Mouse (Mus musculus): ENCODE results near the gene Sept11. TPM values are rescaled to one million over a fixed set of nuclear protein-coding genes. Genes with fewer than 3 reads are reported as not detected.

Gene Sept11
- polyA plus RNA-seq, 1 experiment from 2014 or later, result 180 TPM

DNA sequence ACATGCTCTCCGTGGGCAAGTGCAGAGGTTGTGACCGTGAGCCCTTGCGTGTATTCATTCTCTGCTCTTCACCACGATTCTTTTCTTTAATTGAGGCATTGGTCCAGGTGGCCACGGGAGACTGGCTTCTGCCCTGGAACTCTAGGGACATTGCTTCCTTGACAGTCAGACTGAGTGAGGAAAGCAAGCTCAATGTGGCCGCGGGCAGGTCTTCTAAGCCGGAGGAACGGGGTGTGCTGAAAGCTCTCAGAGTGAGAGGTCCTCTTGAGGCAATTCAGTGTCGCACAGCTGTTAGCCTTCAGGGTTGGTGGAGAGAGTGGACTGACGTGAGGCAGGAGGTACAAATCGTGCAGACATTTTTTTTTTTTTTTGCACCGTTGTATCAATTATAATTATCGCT, 5.6 kb downstream of the Sept11 start:
- ATAC-seq (ENCODE audit: insufficient number of reproducible peaks, low FRiP score, low TSS enrichment, low read depth), result no peak
- H3K36me3 ChIP-seq, result no peaks in the 10 kb centered on the region

DNA sequence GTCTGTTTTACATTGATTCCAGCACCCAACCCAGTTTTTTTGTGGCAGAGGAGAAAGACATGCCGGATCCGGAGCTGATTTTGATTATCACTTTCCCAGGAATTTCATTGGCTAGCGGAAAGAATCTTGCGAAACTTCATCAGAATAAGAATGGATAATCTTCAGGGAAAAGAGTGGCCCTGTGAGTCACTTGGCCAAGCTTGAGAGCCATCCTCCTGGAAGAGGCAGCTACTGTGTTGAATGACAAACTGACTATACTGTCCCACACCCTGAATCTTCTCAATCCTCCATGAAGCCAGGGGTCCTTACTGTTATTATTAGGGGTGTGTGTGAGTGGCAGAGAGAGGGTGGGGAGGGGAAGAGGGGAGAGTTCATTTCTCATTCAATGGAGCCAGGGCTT, 7.7 kb downstream of the Sept11 start:
- no peaks in the 10 kb centered on the region for H3K9me3 ChIP-seq
- H3K27ac ChIP-seq, result no peak overlapping the region
- no peak overlapping the region for H3K4me2 ChIP-seq
- no peaks in the 10 kb centered on the region for H3K36me3 ChIP-seq
- 69% methylated on average over 4 of the region's 4 CpGs for WGBS
- H3K4me1 ChIP-seq, result peaks cover 38% of the 10 kb centered on the region
- no peak overlapping the region for H3K9ac ChIP-seq
- no peak for ATAC-seq (ENCODE audit: insufficient number of reproducible peaks, low FRiP score, low TSS enrichment, low read depth)
- no peaks in the 10 kb centered on the region for H3K27me3 ChIP-seq
- H3K4me3 ChIP-seq, result no peak overlapping the region

More for the DNA sequence above, 5.6 kb downstream of the Sept11 start:
- no peaks in the 10 kb centered on the region for H3K9me3 ChIP-seq
- H3K27ac ChIP-seq, result no peak overlapping the region
- H3K4me3 ChIP-seq, result no peak overlapping the region
- H3K27me3 ChIP-seq, result no peaks in the 10 kb centered on the region
- H3K9ac ChIP-seq, result no peak overlapping the region
- no peak overlapping the region for H3K4me2 ChIP-seq
- peaks cover 55% of the 10 kb centered on the region for H3K4me1 ChIP-seq
- WGBS, result 72% methylated on average over 14 of the region's 14 CpGs

DNA sequence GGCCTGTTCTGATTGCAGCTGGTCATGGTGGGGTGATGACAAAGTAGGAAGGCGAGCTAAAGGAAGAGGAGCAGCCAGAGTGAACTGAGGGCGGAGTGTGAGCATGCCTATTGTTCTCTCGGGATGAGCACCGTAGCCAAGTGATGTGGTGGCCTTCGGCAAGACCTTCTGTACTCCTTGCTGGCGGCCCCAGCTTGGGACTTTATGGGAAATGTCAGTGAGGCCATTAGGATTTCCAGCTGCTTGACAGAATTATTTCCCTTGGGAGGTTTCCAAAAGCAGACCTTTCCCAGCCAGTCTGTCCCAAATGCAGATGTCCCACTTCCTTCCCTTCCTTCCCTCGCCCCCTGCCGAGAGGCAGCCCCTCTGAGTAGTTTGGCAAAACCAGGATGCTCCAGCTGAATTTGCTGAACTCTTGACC, 8.1 kb downstream of the Sept11 start:
- Histone ChIP-seq H3K9ac (no peak overlapping the region), H3K36me3 (no peaks in the 10 kb centered on the region), H3K4me1 (peaks cover 34% of the 10 kb centered on the region), H3K27me3 (no peaks in the 10 kb centered on the region), H3K4me2 (no peak overlapping the region), H3K27ac (no peak overlapping the region), H3K9me3 (no peaks in the 10 kb centered on the region), H3K4me3 (no peak overlapping the region)
- ATAC-seq (ENCODE audit: insufficient number of reproducible peaks, low FRiP score, low TSS enrichment, low read depth), result no peak
- 40% methylated on average over 8 of the region's 8 CpGs for WGBS

- no peaks in the 10 kb centered on the region for H3K9me3 ChIP-seq
- no peak overlapping the region for H3K27ac ChIP-seq
- H3K4me1 ChIP-seq, result peaks cover 16% of the 10 kb centered on the region
- ATAC-seq (ENCODE audit: insufficient number of reproducible peaks, low FRiP score, low TSS enrichment, low read depth), result no peak
- H3K4me3 ChIP-seq, result no peak overlapping the region
- no peaks in the 10 kb centered on the region for H3K36me3 ChIP-seq
- no peaks in the 10 kb centered on the region for H3K27me3 ChIP-seq
- H3K4me2 ChIP-seq, result no peak overlapping the region
- H3K9ac ChIP-seq, result no peak overlapping the region
- WGBS, result 64% methylated on average over 8 of the region's 8 CpGs
Observed at GRCm38 (mm10) chr5:93103603-93104002, 10.4 kb downstream of the Sept11 start.

- H3K36me3 ChIP-seq, result no peaks in the 10 kb centered on the region
- H3K27ac ChIP-seq, result no peak overlapping the region
- no peaks in the 10 kb centered on the region for H3K27me3 ChIP-seq
- ATAC-seq (ENCODE audit: insufficient number of reproducible peaks, low FRiP score, low TSS enrichment, low read depth), result no peak
- no peak overlapping the region for H3K4me2 ChIP-seq
- no peak overlapping the region for H3K4me3 ChIP-seq
- peaks cover 17% of the 10 kb centered on the region for H3K4me1 ChIP-seq
- WGBS, result 72% methylated on average over 5 of the region's 5 CpGs
- H3K9me3 ChIP-seq, result no peaks in the 10 kb centered on the region
- H3K9ac ChIP-seq, result no peak overlapping the region
Observed at GRCm38 (mm10) chr5:93104987-93105823, 12.0 kb downstream of the Sept11 start.

- Histone ChIP-seq H3K4me2 (no peak overlapping the region), H3K36me3 (0 out of 2 replicates have a peak, but pooled peaks cover 4% of the 10 kb centered on the region), H3K4me1 (peaks cover 10% of the 10 kb centered on the region), H3K27ac (no peak overlapping the region), H3K9me3 (no peaks in the 10 kb centered on the region), H3K27me3 (no peaks in the 10 kb centered on the region), H3K4me3 (no peak overlapping the region), H3K9ac (no peak overlapping the region)
- 88% methylated on average over 4 of the region's 4 CpGs for WGBS
- ATAC-seq (ENCODE audit: insufficient number of reproducible peaks, low FRiP score, low TSS enrichment, low read depth), result no peak
Observed at GRCm38 (mm10) chr5:93106048-93106447, 12.8 kb downstream of the Sept11 start.

- H3K4me1 ChIP-seq, result peaks cover 13% of the 10 kb centered on the region
- H3K27ac ChIP-seq, result no peak overlapping the region
- H3K36me3 ChIP-seq, result 0 out of 2 replicates have a peak, but pooled peaks cover 15% of the 10 kb centered on the region
- no peak overlapping the region for H3K9ac ChIP-seq
- H3K27me3 ChIP-seq, result no peaks in the 10 kb centered on the region
- H3K4me3 ChIP-seq, result no peak overlapping the region
- H3K9me3 ChIP-seq, result no peaks in the 10 kb centered on the region
- no peak for ATAC-seq (ENCODE audit: insufficient number of reproducible peaks, low FRiP score, low TSS enrichment, low read depth)
- WGBS, result 87% methylated on average over 4 of the region's 4 CpGs
- no peak overlapping the region for H3K4me2 ChIP-seq
Observed at GRCm38 (mm10) chr5:93108703-93109102, 15.5 kb downstream of the Sept11 start.

GRCm38 (mm10) chr5:93109555-93109954, 16.3 kb downstream of the Sept11 start:
- 0 out of 2 replicates have a peak, but pooled peaks cover 15% of the 10 kb centered on the region for H3K36me3 ChIP-seq
- no peak for ATAC-seq (ENCODE audit: insufficient number of reproducible peaks, low FRiP score, low TSS enrichment, low read depth)

DNA sequence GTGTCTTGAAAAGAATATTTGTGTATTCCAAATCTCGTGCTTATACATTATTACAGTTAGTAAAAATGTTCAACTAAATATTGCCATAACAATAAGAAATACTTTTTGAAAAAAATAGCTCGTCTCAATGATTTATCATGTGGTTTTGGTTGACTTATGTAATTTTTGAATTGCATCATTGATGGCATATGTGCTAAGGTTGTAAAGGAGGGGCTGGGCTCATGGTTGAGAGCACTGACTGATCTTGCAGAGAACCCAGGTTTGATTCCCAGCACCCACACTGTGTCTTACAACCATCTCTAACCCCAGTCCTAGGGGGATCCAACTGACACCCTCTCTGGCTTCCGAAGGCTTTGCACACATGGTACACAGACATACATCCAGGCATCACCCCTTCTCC, 19.1 kb downstream of the Sept11 start:
- peaks cover 41% of the 10 kb centered on the region for H3K4me1 ChIP-seq
- H3K9ac ChIP-seq, result no peak overlapping the region
- H3K36me3 ChIP-seq, result 0 out of 2 replicates have a peak, but pooled peaks cover 15% of the 10 kb centered on the region
- no peak overlapping the region for H3K4me3 ChIP-seq
- WGBS, result 84% methylated on average over 3 of the region's 3 CpGs
- no peak overlapping the region for H3K4me2 ChIP-seq
- H3K27me3 ChIP-seq, result no peaks in the 10 kb centered on the region
- no peaks in the 10 kb centered on the region for H3K9me3 ChIP-seq
- peak overlapping the region; percentile 4; the same call in 1 of the 2 replicates for H3K27ac ChIP-seq
- ATAC-seq (ENCODE audit: insufficient number of reproducible peaks, low FRiP score, low TSS enrichment, low read depth), result no peak

More at GRCm38 (mm10) chr5:93109555-93109954, 16.3 kb downstream of the Sept11 start:
- H3K9ac ChIP-seq, result no peak overlapping the region
- H3K4me3 ChIP-seq, result no peak overlapping the region
- no peak overlapping the region for H3K4me2 ChIP-seq
- no peaks in the 10 kb centered on the region for H3K9me3 ChIP-seq
- 68% methylated on average over 2 of the region's 2 CpGs for WGBS
- H3K27me3 ChIP-seq, result no peaks in the 10 kb centered on the region
- H3K4me1 ChIP-seq, result peaks cover 21% of the 10 kb centered on the region
- no peak overlapping the region for H3K27ac ChIP-seq

- 72% methylated on average over 5 of the region's 5 CpGs for WGBS
- H3K36me3 ChIP-seq, result 0 out of 2 replicates have a peak, but pooled peaks cover 15% of the 10 kb centered on the region
- H3K4me1 ChIP-seq, result peaks cover 41% of the 10 kb centered on the region
- no peak for ATAC-seq (ENCODE audit: insufficient number of reproducible peaks, low FRiP score, low TSS enrichment, low read depth)
- H3K4me2 ChIP-seq, result no peak overlapping the region
- H3K4me3 ChIP-seq, result no peak overlapping the region
- H3K9me3 ChIP-seq, result no peaks in the 10 kb centered on the region
- no peak overlapping the region for H3K9ac ChIP-seq
- H3K27ac ChIP-seq, result peak overlapping the region; percentile 85
- H3K27me3 ChIP-seq, result no peaks in the 10 kb centered on the region
Observed at GRCm38 (mm10) chr5:93113517-93113916, 20.3 kb downstream of the Sept11 start.

DNA sequence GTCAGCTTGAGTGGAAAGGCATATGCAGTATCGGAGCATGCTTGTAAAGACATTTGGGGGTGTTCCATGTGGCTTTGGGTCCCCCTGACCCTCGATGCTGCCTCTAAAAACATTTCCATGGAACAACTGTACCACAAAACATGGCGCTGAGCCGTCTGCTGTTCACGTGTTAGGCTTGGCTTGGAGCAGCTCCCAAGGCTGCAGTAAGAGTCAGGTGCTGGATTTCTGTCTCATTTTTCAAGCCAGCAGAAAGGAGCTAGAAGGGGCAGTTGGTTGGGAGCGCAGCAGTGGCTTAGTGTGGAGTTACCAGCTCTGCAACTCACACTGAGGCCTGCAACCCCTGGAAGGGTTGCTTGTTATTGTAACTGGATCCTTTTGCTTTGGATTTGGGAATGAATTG, 21.3 kb downstream of the Sept11 start:
- no peaks in the 10 kb centered on the region for H3K27me3 ChIP-seq
- H3K9ac ChIP-seq, result no peak overlapping the region
- peak; percentile 86 for ATAC-seq (ENCODE audit: insufficient number of reproducible peaks, low FRiP score, low TSS enrichment, low read depth)
- 0 out of 2 replicates have a peak, but pooled peaks cover 15% of the 10 kb centered on the region for H3K36me3 ChIP-seq
- H3K27ac ChIP-seq, result peak overlapping the region; percentile 85
- H3K9me3 ChIP-seq, result no peaks in the 10 kb centered on the region
- no peak overlapping the region for H3K4me2 ChIP-seq
- WGBS, result 25% methylated on average over 6 of the region's 6 CpGs
- no peak overlapping the region for H3K4me3 ChIP-seq
- peaks cover 38% of the 10 kb centered on the region for H3K4me1 ChIP-seq

DNA sequence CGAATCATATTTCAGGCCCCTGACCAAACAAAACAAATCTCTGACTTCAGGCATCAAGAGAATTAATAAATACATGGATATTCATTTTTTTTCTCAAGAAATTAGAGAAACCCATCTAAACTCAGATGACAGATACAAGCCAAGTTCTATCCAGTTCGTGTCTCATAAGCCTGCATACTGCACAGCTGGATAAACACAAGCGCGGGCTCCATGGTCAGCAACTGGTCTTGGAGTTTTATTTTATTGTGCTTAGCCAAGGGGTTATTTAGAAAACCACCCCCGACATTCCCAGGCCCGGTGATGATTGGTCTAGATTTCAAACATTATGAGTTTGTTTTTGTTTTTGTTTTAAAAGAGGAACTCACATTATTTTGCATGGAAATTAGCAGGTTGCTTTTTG, 21.8 kb downstream of the Sept11 start:
- Histone ChIP-seq H3K4me2 (no peak overlapping the region), H3K36me3 (0 out of 2 replicates have a peak, but pooled peaks cover 15% of the 10 kb centered on the region), H3K4me1 (peaks cover 37% of the 10 kb centered on the region), H3K9me3 (no peaks in the 10 kb centered on the region), H3K9ac (no peak overlapping the region), H3K4me3 (no peak overlapping the region), H3K27ac (peak overlapping the region; percentile 85), H3K27me3 (no peaks in the 10 kb centered on the region)
- no peak for ATAC-seq (ENCODE audit: insufficient number of reproducible peaks, low FRiP score, low TSS enrichment, low read depth)
- WGBS, result 58% methylated on average over 6 of the region's 6 CpGs

Data from limb, embryonic 15.5 days (tissue).